20 mouse cellular contexts compared by ENCODE assay signal in genomic region chr12:55774316-55774715, GRCm38 (mm10). TPM values are rescaled to one million over a fixed set of nuclear protein-coding genes. Genes with fewer than 3 reads are reported as not detected.
DNase-seq lines count a peak whose midpoint lies in the region; ATAC-seq and TF ChIP-seq lines count a peak whose summit lies in the region.
"Had no signal": no experiment of that assay in that cellular context is flagged by ENCODE, and none has a peak within 500 bp of the region (broad histone marks: within the 10 kb centered on the region; RNA-seq: fewer than 3 reads in every experiment).

No protein-coding gene starts in this region.

- no peak for TF ChIP-seq CTCF in lung, postnatal 0 days (IDR thresholded peaks at IDR 0.05)

- no peak overlapping the region for H3K9ac ChIP-seq in hindbrain, embryonic 16.5 days (ENCODE audit: low read depth, low read length)
- no peak overlapping the region for H3K9ac ChIP-seq in lung, postnatal 0 days (replicated peaks; ENCODE audit: low read depth)
- H3K9ac ChIP-seq in midbrain, embryonic 16.5 days (ENCODE audit: low read depth, low read length), result no peak overlapping the region
- H3K9ac ChIP-seq: embryonic facial prominence, embryonic 13.5 days; forebrain, embryonic 12.5 days; heart, embryonic 12.5 days; hindbrain, embryonic 12.5 days had no signal

- ATAC-seq in hematopoietic stem cell, adult 5-6 weeks (replicated peaks in 1 of 2; ENCODE audit: insufficient read depth in 1 of 2, low FRiP score in 2 of 2, low TSS enrichment in 1 of 2, low read depth in 1 of 2, poor library complexity in 2 of 2, severe bottlenecking in 2 of 2), result peak; percentile 12 to 56; a peak in 2 of 4 replicates
- ATAC-seq in neutrophil, adult 5-6 weeks (ENCODE audit: extremely low read depth, insufficient number of reproducible peaks, low FRiP score, poor library complexity, severe bottlenecking), result peak; percentile 71
- ATAC-seq in hindbrain, embryonic 16.5 days, result no peak
- ATAC-seq in lung, postnatal 0 days, result no peak
- no peak for ATAC-seq in midbrain, embryonic 16.5 days
- ATAC-seq: forebrain, embryonic 16.5 days; hindbrain, postnatal 0 days had no signal

- H3K9me3 ChIP-seq in hindbrain, embryonic 16.5 days (ENCODE audit: control insufficient read depth, low read length), result no peaks in the 10 kb centered on the region
- no peaks in the 10 kb centered on the region for H3K9me3 ChIP-seq in lung, postnatal 0 days (ENCODE audit: low read length)
- no peaks in the 10 kb centered on the region for H3K9me3 ChIP-seq in midbrain, embryonic 16.5 days (replicated peaks; ENCODE audit: control insufficient read depth, low read length, poor library complexity, severe bottlenecking)
- H3K9me3 ChIP-seq: embryonic facial prominence, embryonic 13.5 days; forebrain, embryonic 12.5 days; heart, embryonic 12.5 days; hindbrain, embryonic 12.5 days had no signal

- peaks cover 13% of the 10 kb centered on the region for H3K36me3 ChIP-seq in hindbrain, embryonic 16.5 days (ENCODE audit: control insufficient read depth, insufficient read depth, low read length)
- H3K36me3 ChIP-seq in lung, postnatal 0 days (ENCODE audit: insufficient read depth, low read length), result no peaks in the 10 kb centered on the region
- H3K36me3 ChIP-seq in midbrain, embryonic 16.5 days (ENCODE audit: control insufficient read depth, insufficient read depth, low read length), result peaks cover 3% of the 10 kb centered on the region

- H3K27me3 ChIP-seq in hindbrain, embryonic 16.5 days (replicated peaks; ENCODE audit: control insufficient read depth, insufficient read depth, low read length), result no peaks in the 10 kb centered on the region
- no peaks in the 10 kb centered on the region for H3K27me3 ChIP-seq in lung, postnatal 0 days (replicated peaks; ENCODE audit: insufficient read depth, low read length)
- H3K27me3 ChIP-seq in midbrain, embryonic 16.5 days (ENCODE audit: control insufficient read depth, insufficient read depth, low read depth, low read length), result no peaks in the 10 kb centered on the region
- H3K27me3 ChIP-seq: embryonic facial prominence, embryonic 13.5 days; forebrain, embryonic 12.5 days; heart, embryonic 12.5 days; hindbrain, embryonic 12.5 days had no signal

- H3K4me3 ChIP-seq in hindbrain, embryonic 16.5 days (ENCODE audit: low read length), result no peak overlapping the region
- H3K4me3 ChIP-seq in lung, postnatal 0 days (ENCODE audit: low read depth, low read length), result no peak overlapping the region
- H3K4me3 ChIP-seq in midbrain, embryonic 16.5 days (ENCODE audit: low read depth, low read length), result no peak overlapping the region
- H3K4me3 ChIP-seq: embryonic facial prominence, embryonic 13.5 days; forebrain, embryonic 12.5 days; heart, embryonic 12.5 days; hindbrain, embryonic 12.5 days had no signal

- TF ChIP-seq EP300 in lung, postnatal 0 days (IDR thresholded peaks at IDR 0.05), result no peak

- no peaks in the 10 kb centered on the region for H3K4me1 ChIP-seq in hindbrain, embryonic 16.5 days (ENCODE audit: control insufficient read depth, insufficient read depth, low read depth, low read length)
- no peaks in the 10 kb centered on the region for H3K4me1 ChIP-seq in lung, postnatal 0 days (ENCODE audit: insufficient read depth, low read depth, low read length)
- no peaks in the 10 kb centered on the region for H3K4me1 ChIP-seq in midbrain, embryonic 16.5 days (ENCODE audit: control insufficient read depth, insufficient read depth, low read length)
- H3K4me1 ChIP-seq: embryonic facial prominence, embryonic 13.5 days; forebrain, embryonic 12.5 days; heart, embryonic 12.5 days; hindbrain, embryonic 12.5 days had no signal

- DNase-seq in B cell, adult 2 months, result peak; percentile 21 to 22
- DNase-seq in MEL-GATA-1-ER (ENCODE audit: extremely low read depth, low read depth), result peak; percentile 65
- DNase-seq in urinary bladder, postnatal 4 days (ENCODE audit: low spot score in 2 of 2), result no peak
- DNase-seq in lung, postnatal 0 days (ENCODE audit: low spot score), result no peak
- DNase-seq: adrenal gland, postnatal 14 days; cerebellum, adult 18-20 months; cerebellum, postnatal 10 days; gastrocnemius, postnatal 10 days; heart, postnatal 36 days; kidney, adult 11 months had no signal

- no peak overlapping the region for H3K4me2 ChIP-seq in hindbrain, embryonic 16.5 days (ENCODE audit: low read length)
- H3K4me2 ChIP-seq in lung, postnatal 0 days (replicated peaks; ENCODE audit: low read depth, low read length), result no peak overlapping the region
- H3K4me2 ChIP-seq in midbrain, embryonic 16.5 days (ENCODE audit: low read length), result no peak overlapping the region
- H3K4me2 ChIP-seq: embryonic facial prominence, embryonic 13.5 days; forebrain, embryonic 12.5 days; heart, embryonic 12.5 days; hindbrain, embryonic 12.5 days had no signal

- 92% methylated on average over 3 of the region's 3 CpGs for WGBS in hindbrain, embryonic 16.5 days
- 71% methylated on average over 3 of the region's 3 CpGs for WGBS in lung, postnatal 0 days
- WGBS in midbrain, embryonic 16.5 days, result 93% methylated on average over 3 of the region's 3 CpGs

- H3K27ac ChIP-seq in hindbrain, embryonic 16.5 days (ENCODE audit: low read depth, low read length), result no peak overlapping the region
- H3K27ac ChIP-seq in lung, postnatal 0 days (ENCODE audit: low read length), result no peak overlapping the region
- H3K27ac ChIP-seq in midbrain, embryonic 16.5 days (ENCODE audit: low read length), result no peak overlapping the region
- H3K27ac ChIP-seq: embryonic facial prominence, embryonic 13.5 days; forebrain, embryonic 12.5 days; hindbrain, embryonic 12.5 days; hindbrain, postnatal 0 days had no signal

RNA-seq across cellular contexts. Expression of gene Ralgapa1, which starts 46.7 kb away (rescaled TPM):
- 50.8 and 62.3 TPM in 2 replicates for total RNA-seq in hematopoietic stem cell, adult 5-6 weeks (2017)
- 74.2 and 79.3 TPM in 2 replicates for total RNA-seq in neutrophil, adult 5-6 weeks (2017)
- 21.1 and 22.0 TPM in 2 replicates for polyA plus RNA-seq in hindbrain, embryonic 16.5 days (2015; fragmentation: Nextera tagmentation; extraction: Ambion mirVana)
- 10.9 and 13.3 TPM in 2 replicates for polyA plus RNA-seq in lung, postnatal 0 days (2015; fragmentation: Nextera tagmentation; extraction: Ambion mirVana)
- polyA plus RNA-seq in midbrain, embryonic 16.5 days (2015; fragmentation: Nextera tagmentation; extraction: Ambion mirVana), result 24.0 and 26.2 TPM in 2 replicates

Comparison
In these comparisons a context has a peak if more than half of its experiments do, and no peak if none do; other contexts are left out.
1. DNase-seq: peak in B cell, adult 2 months (2 of 2) and MEL-GATA-1-ER (single experiment); none in urinary bladder, postnatal 4 days (0 of 2) and lung, postnatal 0 days (single experiment).
2. ATAC-seq: peak in hematopoietic stem cell, adult 5-6 weeks (2 of 2) and neutrophil, adult 5-6 weeks (single experiment); none in hindbrain, embryonic 16.5 days (single experiment), lung, postnatal 0 days (single experiment) and midbrain, embryonic 16.5 days (single experiment).